Mouse (Mus musculus) CH12.LX (cell line): ENCODE measurements around the gene Gm20715. TPM values are rescaled to one million over a fixed set of nuclear protein-coding genes. Genes with fewer than 3 reads are reported as not detected.

Experiments used
- DNase-seq: peaks from one replicate; pipeline ENCODE4 v3.0.0-alpha.2; 2013; ENCODE audit errors: extremely low read depth
- H3K27ac ChIP-seq: 2 replicates; pipeline ENCODE4 v1.5.1; 2012; ENCODE audit warnings: low read depth, mild to moderate bottlenecking, control low read depth, moderate library complexity; ENCODE audit not compliant: insufficient read depth
- H3K27me3 ChIP-seq: replicated peaks from 2 replicates; pipeline ENCODE3; 2012; ENCODE audit warnings: inconsistent platforms
- H3K36me3 ChIP-seq, 2 experiments: replicated peaks in 1 of 2; 2 replicates each; pipeline versions ENCODE3 to v1.6.1; 2012; ENCODE audit warnings: inconsistent platforms in 1 of 2, low read length in 1 of 2, mild to moderate bottlenecking in 1 of 2, mixed read lengths in 1 of 2, moderate library complexity in 1 of 2; ENCODE audit not compliant: control insufficient read depth in 1 of 2, insufficient read depth in 1 of 2
- H3K4me1 ChIP-seq, 2 experiments: 2 replicates each; pipeline ENCODE4 v1.6.1; 2012; ENCODE audit warnings: inconsistent platforms in 1 of 2, moderate library complexity in 1 of 2; ENCODE audit not compliant: insufficient read depth in 2 of 2, control insufficient read depth in 1 of 2
- H3K4me2 ChIP-seq: 2 replicates; pipeline ENCODE4 v1.6.1; 2012; ENCODE audit warnings: low read depth, mild to moderate bottlenecking, control low read depth; ENCODE audit not compliant: poor library complexity, insufficient read depth, severe bottlenecking
- H3K4me3 ChIP-seq, 3 experiments: fragments of 150-350 bp in 1 of 3; sonication (generic) in 1 of 3; replicated peaks in 1 of 3; 2 replicates each; pipeline versions ENCODE3 to v1.5.1; 2011 to 2012; ENCODE audit warnings: low read depth in 2 of 3, low read length in 2 of 3, mild to moderate bottlenecking in 2 of 3, moderate library complexity in 2 of 3, control low read depth in 1 of 3, improper control_type of control experiment in 1 of 3, inconsistent platforms in 1 of 3, mixed read lengths in 1 of 3; ENCODE audit not compliant: poor library complexity in 1 of 3
- H3K79me2 ChIP-seq: replicated peaks from 2 replicates; pipeline ENCODE4 v1.6.1; 2012; ENCODE audit warnings: mild to moderate bottlenecking, moderate library complexity; ENCODE audit not compliant: control insufficient read depth, poor library complexity, insufficient read depth, severe bottlenecking; ENCODE audit errors: extremely low read depth
- H3K9ac ChIP-seq: 2 replicates; pipeline ENCODE4 v1.6.1; 2012; ENCODE audit warnings: low read depth, mild to moderate bottlenecking, control low read depth, moderate library complexity; ENCODE audit not compliant: insufficient read depth
- H3K9me3 ChIP-seq: replicated peaks from 2 replicates; pipeline ENCODE3; 2012; ENCODE audit warnings: low read length, inconsistent platforms, mixed read lengths
- BHLHE40 ChIP-seq: IDR thresholded peaks from 2 replicates; pipeline ENCODE4 v1.6.1; 2011; ENCODE audit warnings: mild to moderate bottlenecking, low read depth, low read length, improper control_type of control experiment
- CHD1 ChIP-seq: IDR thresholded peaks from 2 replicates; pipeline ENCODE4 v1.6.1; 2012; ENCODE audit warnings: low read depth, low read length, improper control_type of control experiment, inconsistent platforms
- CHD2 ChIP-seq: IDR thresholded peaks from 2 replicates; pipeline ENCODE4 v1.6.1; 2011; ENCODE audit warnings: low read length, improper control_type of control experiment
- E2F4 ChIP-seq: IDR thresholded peaks from 2 replicates; pipeline ENCODE4 v1.6.1; 2011; ENCODE audit warnings: low read depth, low read length, improper control_type of control experiment; ENCODE audit not compliant: insufficient replicate concordance
- ETS1 ChIP-seq: conservative IDR thresholded peaks from 2 replicates; pipeline ENCODE4 v1.6.1; 2012; ENCODE audit warnings: low read depth, mild to moderate bottlenecking, inconsistent platforms, low read length, improper control_type of control experiment, moderate library complexity
- GABPA ChIP-seq: IDR thresholded peaks from 2 replicates; pipeline ENCODE4 v1.6.1; 2012; ENCODE audit warnings: low read depth, low read length, improper control_type of control experiment, inconsistent platforms; ENCODE audit not compliant: insufficient replicate concordance
- IRF4 ChIP-seq: IDR thresholded peaks from 2 replicates; pipeline ENCODE4 v1.6.1; 2014; ENCODE audit warnings: low read depth, mild to moderate bottlenecking, inconsistent platforms, low read length, improper control_type of control experiment
- JUN ChIP-seq: IDR thresholded peaks from 2 replicates; pipeline ENCODE4 v1.6.1; 2011; ENCODE audit warnings: low read depth, mild to moderate bottlenecking, low read length, improper control_type of control experiment, moderate library complexity; ENCODE audit not compliant: insufficient read depth
- JUND ChIP-seq: conservative IDR thresholded peaks from 2 replicates; pipeline ENCODE4 v1.6.1; 2011; ENCODE audit warnings: low read depth, low read length, improper control_type of control experiment
- KAT2A ChIP-seq: IDR thresholded peaks from 2 replicates; pipeline ENCODE4 v1.6.1; 2012; ENCODE audit warnings: low read length, improper control_type of control experiment, inconsistent platforms; ENCODE audit not compliant: insufficient replicate concordance
- MAX ChIP-seq: IDR thresholded peaks from 2 replicates; pipeline ENCODE4 v1.6.1; 2011; ENCODE audit warnings: low read length, improper control_type of control experiment
- MXI1 ChIP-seq: IDR thresholded peaks from 2 replicates; pipeline ENCODE4 v1.6.1; 2011; ENCODE audit warnings: mild to moderate bottlenecking, low read depth, low read length, improper control_type of control experiment
- MYC ChIP-seq: IDR thresholded peaks from 2 replicates; pipeline ENCODE4 v1.6.1; 2011; ENCODE audit warnings: low read depth, mild to moderate bottlenecking, improper control_type of control experiment, low read length
- POLR2AphosphoS2 ChIP-seq: IDR thresholded peaks from 2 replicates; pipeline ENCODE4 v1.6.1; 2011; ENCODE audit warnings: low read depth, low read length, improper control_type of control experiment
- RAD21 ChIP-seq: IDR thresholded peaks from 2 replicates; pipeline ENCODE4 v1.6.1; 2011; ENCODE audit warnings: low read depth, mild to moderate bottlenecking, low read length, improper control_type of control experiment, moderate library complexity
- SMC3 ChIP-seq: IDR thresholded peaks from 2 replicates; pipeline ENCODE4 v1.6.1; 2011; ENCODE audit warnings: low read depth, low read length, improper control_type of control experiment
- TBP ChIP-seq: conservative IDR thresholded peaks from 2 replicates; pipeline ENCODE4 v1.6.1; 2011; ENCODE audit warnings: low read depth, low read length, improper control_type of control experiment
- USF1 ChIP-seq: IDR thresholded peaks from 2 replicates; pipeline ENCODE4 v1.6.1; 2014; ENCODE audit warnings: low read depth, mild to moderate bottlenecking, inconsistent platforms, low read length, improper control_type of control experiment
- ZKSCAN1 ChIP-seq: IDR thresholded peaks from 2 replicates; pipeline ENCODE4 v1.6.1; 2012; ENCODE audit warnings: low read depth, inconsistent platforms, low read length, improper control_type of control experiment, borderline replicate concordance
- ZMIZ1 ChIP-seq: IDR thresholded peaks from 2 replicates; pipeline ENCODE4 v1.6.1; 2012; ENCODE audit warnings: low read depth, mild to moderate bottlenecking, inconsistent platforms, low read length, improper control_type of control experiment
- dilution Hi-C: fragments of 300-500 bp; cut with MboI; formaldehyde crosslinking; loops from 2 replicates; pipeline ENCODE4 v1.14.3; 2020; ENCODE audit warnings: low sequenced_read_pairs; ENCODE audit not compliant: extremely low pct_unique_long_range_greater_than_20kb, extremely low pct_ligation_motif_present
- in situ Hi-C: fragments of 300-500 bp; cut with MboI; formaldehyde crosslinking; loops from 3 replicates; pipeline ENCODE4 v1.14.3; 2019; ENCODE audit warnings: low sequenced_read_pairs, low pct_ligation_motif_present, low pct_unique_long_range_greater_than_20kb, mixed read lengths
- polyA plus RNA-seq: library from polyadenylated mRNA; unstranded; fragments of >175 nt; gene quantifications from 2 replicates; pipeline ENCODE4 v1.2.1, GENCODE M21; 2012; ENCODE audit warnings: low read depth; ENCODE audit not compliant: insufficient read length
- total RNA-seq, 2 experiments: library from RNA; depleted of rRNA; stranded (reverse); fragments of 300-350 nt in 1 of 2; fragments of >200 nt in 1 of 2; gene quantifications; 2 replicates each; pipeline ENCODE4 v1.2.3; 2012 to 2014

The Gm20715 gene
- total and polyA plus RNA-seq, 3 experiments = not detected

- Histone ChIP-seq H3K27ac (no peak overlapping the region), H3K79me2 (no peaks in the 10 kb centered on the region), H3K4me1 (no peaks in the 10 kb centered on the region), H3K27me3 (no peaks in the 10 kb centered on the region), H3K36me3 (no peaks in the 10 kb centered on the region), H3K4me3 (no peak overlapping the region), H3K9ac (no peak overlapping the region), H3K4me2 (no peak overlapping the region), H3K9me3 (peaks cover 29% of the 10 kb centered on the region)
- dilution Hi-C loops (no loop called here), in situ Hi-C loops (no loop called here)
- DNase-seq = no peak
- no peak for TF ChIP-seq TBP
- TF ChIP-seq POLR2AphosphoS2 = no peak
- TF ChIP-seq GABPA = no peak
- no peak for TF ChIP-seq ETS1
- TF ChIP-seq ZKSCAN1 = no peak
- TF ChIP-seq MAX = no peak
- no peak for TF ChIP-seq JUN
- TF ChIP-seq SMC3 = no peak
These were observed 31.1 kb downstream of the Gm20715 start for GRCm38 (mm10) chr7:6441173-6441572.

DNA sequence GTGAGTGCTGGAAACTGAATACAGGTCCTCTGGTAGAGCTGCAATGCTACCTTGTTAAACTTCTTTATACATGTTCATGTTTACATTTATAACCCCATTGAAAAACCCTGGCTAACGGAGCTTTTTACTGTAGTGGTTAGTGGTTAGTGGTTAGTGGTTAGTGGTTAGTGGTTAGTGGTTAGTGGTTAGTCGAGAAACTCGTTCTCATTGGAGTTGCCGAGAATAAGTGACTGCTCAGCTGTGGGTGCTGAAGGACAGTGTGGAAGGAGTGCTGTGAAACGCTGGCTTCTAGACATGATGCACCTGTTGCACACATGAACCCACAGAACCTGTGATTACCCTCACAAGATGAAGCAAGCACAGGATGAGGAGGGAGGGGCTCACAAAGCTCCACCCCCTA is 37.7 kb downstream of the Gm20715 start:
- H3K79me2 ChIP-seq = no peaks in the 10 kb centered on the region
- H3K27ac ChIP-seq = no peak overlapping the region
- DNase-seq = no peak
- no peak overlapping the region for H3K4me2 ChIP-seq
- no peak overlapping the region for H3K9ac ChIP-seq
- H3K4me1 ChIP-seq = no peaks in the 10 kb centered on the region
- TF ChIP-seq BHLHE40 (no peak), JUN (no peak), KAT2A (no peak), IRF4 (no peak), ZMIZ1 (no peak), SMC3 (no peak), MYC (no peak), JUND (no peak), RAD21 (no peak), CHD1 (no peak), USF1 (no peak), MXI1 (no peak), CHD2 (no peak), E2F4 (no peak)
- H3K9me3 ChIP-seq = peaks cover 37% of the 10 kb centered on the region
- H3K27me3 ChIP-seq = no peaks in the 10 kb centered on the region
- no peak overlapping the region for H3K4me3 ChIP-seq
- dilution Hi-C loops (no loop called here), in situ Hi-C loops (no loop called here)
- H3K36me3 ChIP-seq = no peaks in the 10 kb centered on the region
